Mouse (Mus musculus) urinary bladder, postnatal 25 days (tissue): ENCODE measurements at regions not wholly inside any gene's neighbourhood (a gene's known extent, or its start where the extent isn't known, plus 50 kb on each side); places are given as distances from the start of the nearest gene placed in this dataset.

Experiments
- DNase-seq: peaks from one replicate; pipeline ENCODE4 v3.0.0; 2022; ENCODE audit warnings: low spot score

DNA sequence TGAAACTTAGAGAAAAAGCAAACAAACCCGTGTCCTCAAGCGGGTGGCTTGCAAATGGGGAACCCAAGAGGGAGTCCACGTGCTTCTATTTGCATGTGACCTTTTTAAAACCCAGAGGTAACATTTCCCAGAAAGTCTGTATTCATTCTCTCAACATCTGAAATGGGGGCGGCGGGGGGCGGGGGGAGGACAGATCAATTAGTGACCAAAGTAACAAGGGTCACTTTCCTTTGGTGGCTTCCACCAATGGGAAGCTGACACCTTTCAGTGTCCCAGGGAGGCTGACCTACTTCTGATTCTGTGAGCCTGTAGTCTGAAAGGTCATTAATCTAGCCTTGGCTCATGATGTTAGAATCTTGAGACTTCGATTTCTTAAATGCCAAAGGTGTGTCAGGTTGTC is 236.0 kb downstream of the Gm11011 start:
- DNase-seq = no peak

DNA sequence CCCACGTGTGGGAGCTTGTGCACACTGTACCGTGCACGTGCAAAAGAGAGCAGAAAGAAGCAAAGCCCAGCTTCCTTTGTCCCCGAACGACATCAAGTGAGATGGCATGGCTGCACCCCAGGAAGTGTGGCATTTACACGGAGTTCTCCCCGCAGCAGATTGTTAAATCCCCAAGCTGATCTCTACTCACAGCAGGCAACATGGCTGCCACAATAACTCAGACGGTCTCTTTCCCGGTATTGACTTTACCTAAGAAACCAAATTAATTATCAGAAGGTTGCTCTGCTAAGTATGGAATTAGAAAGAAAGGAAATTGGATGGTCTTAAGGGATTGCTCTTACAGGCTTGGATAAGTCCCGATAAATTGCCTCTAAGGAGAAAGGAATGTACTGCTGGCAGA is 241.4 kb downstream of the Gm11011 start:
- DNase-seq = no peak

DNA sequence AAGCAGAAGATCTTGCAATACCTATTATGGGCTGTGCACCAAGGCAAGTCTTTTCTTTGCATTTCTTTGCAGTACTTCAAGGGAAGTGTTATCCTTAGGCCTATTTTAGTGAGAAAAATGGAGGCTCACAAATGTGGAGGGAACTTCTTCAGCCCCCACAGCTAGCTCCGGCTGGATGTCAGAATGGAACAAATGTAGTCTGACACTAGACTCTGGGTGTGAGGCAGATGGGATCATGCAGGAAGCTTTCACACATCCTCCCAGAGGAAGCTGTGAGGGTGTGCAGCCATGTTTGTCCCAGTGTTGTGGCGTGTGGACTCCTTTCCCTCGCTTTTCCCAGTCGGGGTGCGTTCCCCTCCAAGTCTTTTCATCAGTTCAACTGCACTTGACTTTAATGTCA is 268.0 kb downstream of the Gm11011 start:
- no peak for DNase-seq

DNA sequence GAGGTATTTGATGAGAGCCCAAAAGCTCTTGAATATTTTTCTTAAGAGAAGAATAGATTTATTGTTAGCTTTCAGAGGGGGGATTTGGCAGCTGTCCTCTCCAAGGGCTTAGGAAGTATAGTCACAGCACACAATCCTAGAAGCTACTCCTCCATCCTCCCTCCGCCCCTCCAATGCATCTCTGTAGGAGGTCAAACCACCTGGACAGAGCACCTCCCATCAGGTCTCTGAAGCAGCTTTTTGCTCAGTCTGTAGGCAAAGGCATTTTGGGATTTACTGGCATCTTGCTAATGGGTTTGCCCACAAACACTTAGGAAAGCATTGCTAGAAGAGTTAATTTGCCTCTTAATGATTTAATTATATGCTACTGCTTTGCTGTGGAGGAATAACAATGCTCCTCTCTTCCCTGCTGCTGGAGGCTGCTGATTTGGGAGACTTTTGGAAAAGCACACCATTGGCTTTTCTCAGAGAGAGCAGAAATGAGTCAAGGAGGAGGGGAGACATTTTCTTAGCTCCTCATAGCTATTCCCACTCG is 273.1 kb downstream of the Gm11011 start:
- no peak for DNase-seq

DNA sequence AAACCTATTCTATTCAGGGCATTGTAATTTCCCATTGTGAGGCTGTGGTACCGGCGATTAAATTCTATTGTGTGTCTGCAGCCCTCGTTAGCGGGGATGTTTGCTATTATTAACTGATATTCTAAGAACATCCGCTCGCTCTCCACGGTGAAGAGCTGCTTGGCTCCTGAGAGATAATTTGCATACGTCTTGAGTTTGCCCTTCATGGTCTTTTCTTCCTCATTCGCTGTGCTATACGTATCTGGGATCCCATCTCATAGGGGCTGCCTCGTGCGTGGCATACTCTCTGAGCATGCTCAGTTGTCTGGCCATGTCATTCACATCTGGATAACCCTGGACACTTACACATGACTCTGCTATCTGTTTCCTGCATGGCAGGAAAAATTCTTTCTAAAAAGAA is 275.7 kb downstream of the Gm11011 start:
- no peak for DNase-seq

DNA sequence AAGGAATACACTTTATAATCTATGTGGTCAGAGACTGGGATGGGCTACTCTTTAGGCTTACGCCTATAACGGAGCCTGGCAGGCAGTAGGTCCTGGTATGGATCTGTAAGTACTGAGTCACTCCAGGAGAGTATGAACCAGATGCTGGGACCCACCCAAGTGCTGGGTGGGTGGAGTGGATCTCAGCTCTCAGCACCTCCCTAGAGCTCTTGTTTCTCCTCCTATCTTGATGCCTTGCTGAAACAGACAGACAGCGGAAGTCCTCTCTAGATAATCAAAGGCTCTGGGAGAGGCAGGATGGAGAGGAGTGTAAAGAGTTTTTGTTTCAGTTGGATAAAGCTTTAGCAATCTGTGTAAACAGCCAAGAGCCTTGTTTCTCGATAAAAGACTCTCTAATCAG is 276.2 kb downstream of the Gm11011 start:
- DNase-seq = no peak

DNA sequence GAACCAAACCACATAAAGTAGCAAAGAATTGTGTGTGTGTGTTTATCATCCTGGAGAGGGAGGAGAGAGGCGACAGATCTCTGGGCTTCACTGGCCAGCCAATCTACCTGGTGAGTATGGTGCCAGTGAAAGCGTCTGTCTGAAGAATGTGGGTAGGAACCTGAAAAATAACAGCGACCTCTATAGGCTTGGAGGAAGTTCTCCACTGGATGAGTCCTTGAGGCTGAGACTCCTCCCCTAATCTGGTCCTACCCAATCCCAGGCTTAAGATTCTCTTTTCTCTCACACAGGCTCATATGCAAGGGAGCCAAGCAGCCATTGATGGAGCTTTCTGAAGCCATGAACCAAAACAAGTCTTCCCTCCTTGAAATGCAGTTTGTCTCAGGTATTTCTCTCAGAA is 283.2 kb downstream of the Gm11011 start:
- no peak for DNase-seq

DNA sequence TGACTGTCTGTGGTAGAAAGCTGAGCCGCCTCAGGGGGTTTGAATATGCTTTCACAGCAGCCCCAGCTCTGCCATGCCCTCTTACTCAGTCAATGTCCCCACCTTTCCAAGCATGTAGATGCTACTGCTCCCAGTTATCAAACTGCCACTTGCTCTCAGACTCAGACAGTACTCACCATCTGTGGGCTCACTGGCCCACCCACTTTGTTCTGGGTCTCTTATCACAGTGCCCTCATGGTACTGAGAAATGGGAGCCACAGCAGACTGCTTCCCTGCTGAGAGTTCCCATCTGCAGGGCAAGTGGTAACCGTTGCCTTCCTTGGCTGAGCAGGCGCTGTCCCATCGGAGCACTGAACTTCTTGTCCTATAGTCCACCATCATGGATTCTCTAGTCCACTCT is 286.6 kb downstream of the Gm11011 start:
- no peak for DNase-seq

DNA sequence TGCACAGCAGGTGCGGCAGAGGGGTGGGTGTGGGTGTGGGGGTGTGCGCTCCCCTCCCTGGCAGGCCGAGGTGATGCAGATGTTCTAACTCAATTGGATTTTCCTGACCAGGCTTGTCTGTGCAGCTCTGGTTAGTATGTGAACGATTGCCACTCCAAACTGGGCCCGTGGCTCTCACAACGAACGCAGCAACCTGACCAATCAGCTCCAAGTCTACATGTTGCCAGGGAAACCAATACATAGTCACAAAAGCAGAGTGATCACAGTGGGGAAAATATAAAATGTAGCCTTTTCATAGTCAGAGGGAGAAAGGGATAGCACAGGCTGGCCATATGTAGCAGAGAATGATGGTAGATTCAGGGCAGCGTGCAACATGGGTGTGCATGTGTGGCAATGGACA is 287.1 kb downstream of the Gm11011 start:
- DNase-seq = no peak

DNA sequence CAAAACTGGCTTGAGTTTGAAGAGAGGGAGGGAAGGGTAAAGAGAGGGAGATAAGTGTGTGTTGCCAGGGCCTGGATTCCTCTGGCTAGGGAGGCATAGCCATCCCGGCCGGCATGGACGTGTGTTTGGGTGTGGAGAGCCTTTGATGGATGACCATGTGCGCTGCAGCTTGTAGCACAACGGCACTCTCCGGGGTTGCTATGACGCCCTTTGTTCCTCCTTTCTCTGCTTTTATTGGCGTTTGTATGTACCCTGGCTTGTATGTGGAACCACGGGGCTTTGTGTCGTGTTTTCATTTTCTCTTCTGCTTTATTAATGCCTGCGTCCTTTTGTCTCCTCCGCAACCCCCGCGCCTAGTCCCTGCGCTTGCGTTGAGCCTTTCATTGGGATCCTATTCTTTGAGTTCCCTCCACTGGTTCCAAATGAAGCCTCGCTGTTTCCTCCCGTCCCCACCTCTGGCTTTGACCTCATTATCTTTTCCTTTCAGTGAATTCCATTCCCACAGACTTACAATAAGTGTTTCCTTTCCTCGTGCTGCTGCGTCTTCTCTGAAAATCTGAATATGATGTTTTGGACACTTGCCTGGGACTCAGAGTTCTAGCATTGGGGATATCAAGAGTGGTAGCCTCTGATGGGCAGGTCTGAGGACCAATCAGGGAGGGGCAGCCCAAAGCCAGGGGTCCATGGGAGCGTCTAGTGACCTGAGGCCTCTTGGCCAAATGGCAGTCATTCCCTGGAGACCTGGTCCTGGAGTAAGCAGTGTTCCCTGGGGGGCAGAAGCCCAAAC is 289.5 kb downstream of the Gm11011 start:
- DNase-seq = no peak

DNA sequence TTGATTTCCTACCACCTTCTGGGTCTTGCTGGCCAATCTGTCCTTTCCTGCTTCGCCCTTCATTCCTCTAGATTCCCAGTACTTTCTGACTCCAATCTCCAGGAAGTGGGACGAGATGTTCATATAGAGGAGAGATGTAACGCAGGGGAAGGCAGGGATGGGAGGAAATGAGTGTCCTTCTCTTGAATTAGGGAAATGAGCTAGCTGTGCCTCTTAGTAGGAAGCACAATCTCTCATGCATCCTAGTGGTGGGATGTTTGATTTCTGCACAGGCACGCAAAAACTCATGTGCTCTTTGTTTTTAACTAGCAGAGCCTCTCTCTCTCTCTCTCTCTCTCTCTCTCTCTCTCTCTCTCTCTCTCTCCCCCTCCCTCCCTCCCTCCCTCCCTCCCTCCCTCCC is 290.3 kb downstream of the Gm11011 start:
- no peak for DNase-seq

DNA sequence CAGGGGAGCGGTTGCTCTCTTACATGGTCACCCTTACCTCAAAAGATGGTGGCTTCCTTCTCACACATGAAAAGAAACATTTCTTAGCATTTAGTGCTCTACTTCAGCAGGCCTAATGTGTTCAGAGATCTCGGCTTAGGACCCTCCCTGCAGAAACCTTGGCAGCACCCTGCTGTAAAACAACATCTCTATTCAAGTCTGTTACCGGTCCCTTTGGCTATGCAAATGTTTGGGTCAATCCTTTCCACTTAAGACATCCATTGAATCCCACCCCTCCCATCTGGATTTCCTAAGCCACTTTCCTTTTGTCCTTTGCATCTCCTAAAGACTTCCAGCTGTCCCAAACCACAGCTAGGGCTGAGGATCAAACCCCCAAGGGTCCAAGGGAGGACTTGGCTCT is 294.2 kb downstream of the Gm11011 start:
- DNase-seq = no peak

DNA sequence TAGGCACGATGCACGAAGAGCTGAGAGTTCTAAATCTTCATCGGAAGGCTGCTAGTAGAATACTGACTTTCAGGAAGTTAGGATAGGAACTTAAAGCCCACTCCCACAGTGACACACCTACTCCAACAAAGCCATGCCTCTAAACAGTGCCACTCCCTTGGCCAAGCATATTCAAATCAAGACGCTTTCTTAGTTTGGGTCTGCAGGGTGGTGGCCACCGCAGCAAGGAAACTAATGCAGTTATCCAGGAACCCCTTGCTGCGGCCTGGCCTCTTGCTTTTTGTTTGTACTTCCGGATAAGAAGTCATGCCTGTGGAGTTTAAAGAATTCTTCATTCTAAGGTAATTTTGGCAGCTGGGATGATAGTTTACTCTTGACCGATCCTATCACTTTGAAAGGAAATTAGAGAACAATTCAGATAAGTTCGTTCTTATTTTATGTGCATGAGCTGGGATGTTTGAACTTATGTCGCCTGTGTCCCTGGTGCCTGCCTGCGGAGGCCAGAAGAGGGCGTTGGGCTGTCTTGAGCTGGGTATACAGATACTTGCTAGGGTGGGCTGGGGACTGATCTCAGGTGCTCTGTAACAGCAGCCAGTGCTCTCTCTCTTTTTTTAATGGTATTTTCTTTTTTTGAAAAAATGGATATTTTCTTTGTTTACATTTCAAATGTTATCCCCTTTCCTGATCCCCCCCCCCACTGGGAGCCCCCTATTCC is 298.5 kb downstream of the Gm11011 start:
- DNase-seq = no peak

DNA sequence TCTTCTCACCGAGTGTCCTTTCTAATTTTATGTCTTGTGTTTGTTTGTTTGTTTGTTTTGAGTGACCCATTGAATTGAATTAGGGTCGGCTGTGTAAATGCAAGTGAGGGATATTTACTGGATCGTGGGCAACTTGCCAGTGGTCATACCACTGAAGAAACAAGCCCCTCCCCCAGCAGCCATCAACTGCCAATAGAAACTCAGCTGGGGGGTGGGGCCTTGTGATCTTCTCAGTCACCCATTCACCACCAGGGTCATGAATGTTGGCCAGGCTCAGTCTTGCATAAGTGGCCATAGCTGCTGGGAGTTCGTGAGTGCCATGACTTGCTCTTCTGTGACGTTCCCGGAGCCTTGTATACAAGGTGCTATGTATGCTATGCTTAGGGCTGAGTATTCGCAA is 300.8 kb downstream of the Gm11011 start:
- no peak for DNase-seq

DNA sequence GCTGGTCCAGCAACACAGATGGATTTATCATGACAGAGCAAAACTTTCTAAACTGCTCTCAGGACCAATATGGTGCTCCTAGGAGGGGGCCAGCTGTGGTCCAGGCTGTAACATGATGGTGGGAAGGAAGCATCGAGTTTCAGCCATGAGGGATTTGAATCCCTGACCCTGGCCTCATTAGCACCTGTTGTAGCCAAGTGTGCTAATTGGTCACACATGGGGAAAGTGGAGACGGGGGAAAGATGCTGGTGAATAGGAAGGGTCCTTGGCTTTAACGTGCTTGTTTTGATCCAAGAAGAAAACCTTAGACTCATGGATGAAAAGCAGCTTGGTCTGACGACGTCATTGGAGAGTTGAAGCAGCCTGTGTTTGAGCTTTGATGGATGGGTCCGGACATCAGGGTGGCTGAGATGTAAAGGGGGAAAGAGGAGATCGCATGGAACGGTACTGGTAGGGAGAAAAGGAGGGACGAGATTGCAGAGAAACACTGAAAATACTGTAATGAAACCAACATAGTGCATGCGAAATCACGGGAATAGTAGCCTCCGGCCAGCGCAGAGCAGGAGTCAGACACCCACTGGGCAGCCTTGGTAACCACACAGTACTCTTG is 304.9 kb downstream of the Gm11011 start:
- no peak for DNase-seq

DNA sequence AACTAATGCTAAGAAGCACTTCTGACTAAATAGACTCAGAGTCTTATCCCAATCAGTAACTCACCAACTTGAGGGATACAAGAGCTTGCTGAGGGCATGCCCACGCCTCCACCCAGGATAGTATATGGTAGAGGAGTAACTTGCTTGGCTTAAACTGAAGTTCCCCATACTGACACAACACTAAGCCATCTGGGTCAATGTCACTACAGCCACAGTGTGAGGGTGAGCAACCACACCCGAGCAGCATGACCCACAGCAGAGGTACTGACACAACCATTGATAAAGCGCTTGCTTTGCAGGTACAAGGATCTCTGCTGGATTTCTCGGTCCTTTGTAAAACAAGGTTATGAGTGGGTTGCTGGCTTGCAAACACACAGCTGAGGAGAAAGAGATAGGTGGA is 312.2 kb downstream of the Gm11011 start:
- DNase-seq = no peak

DNA sequence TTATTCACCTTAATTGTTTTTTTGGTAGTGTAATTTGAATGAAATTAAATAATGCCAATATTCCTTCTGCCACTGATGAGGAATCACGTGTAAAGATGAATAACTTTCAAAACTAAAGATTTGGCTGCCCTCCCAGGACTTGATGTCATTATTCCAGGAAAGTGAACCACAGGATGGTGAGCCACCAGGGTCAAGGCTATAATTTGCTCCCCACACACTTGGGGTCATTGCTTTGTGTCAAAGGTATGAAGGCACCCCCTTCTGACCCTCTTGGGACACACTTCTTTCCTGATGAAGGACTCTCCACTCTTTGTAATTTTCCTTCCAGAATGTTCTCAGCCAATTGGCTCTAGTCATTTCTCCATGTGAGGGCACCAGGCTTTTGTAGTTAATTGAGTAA is 313.4 kb downstream of the Gm11011 start:
- no peak for DNase-seq

DNA sequence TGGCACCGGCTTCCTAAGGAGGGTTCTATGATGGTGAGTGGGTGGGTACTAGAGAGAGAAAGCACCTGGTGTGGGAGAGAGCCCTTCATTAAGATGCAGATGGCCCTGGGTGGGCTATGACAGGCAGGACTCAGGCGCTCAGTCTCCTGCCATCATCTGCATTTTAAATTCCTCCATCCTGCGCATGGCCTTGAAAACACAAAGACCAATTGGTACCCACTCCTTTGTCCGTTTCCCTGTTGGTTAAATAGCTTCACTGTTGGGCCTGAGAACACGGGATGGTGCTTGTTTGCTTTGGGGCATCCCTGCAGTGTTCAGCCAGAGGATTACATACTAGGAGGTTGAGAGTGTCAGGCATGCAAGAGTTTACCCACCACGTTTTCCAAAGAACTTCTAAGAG is 314.9 kb downstream of the Gm11011 start:
- DNase-seq = no peak

DNA sequence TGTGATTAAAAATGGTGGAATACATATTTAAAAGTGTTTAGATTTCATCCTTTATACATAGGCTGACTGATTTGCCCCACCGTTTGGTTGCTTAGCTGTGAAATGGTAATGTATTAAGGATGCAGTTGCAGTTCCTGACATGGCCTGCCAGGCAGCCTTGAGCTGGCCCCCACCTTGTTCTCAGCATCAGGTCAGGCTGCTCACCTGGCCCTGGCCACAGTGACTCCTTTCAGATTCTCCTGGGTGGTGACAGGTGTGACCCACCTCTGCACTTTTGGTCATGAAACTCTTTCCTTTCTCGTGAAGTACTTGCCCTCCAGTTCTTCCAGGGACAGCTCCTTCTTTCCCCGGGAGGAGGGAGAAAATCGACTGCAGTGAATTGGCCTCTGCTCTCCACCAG is 315.5 kb downstream of the Gm11011 start:
- DNase-seq = no peak

DNA sequence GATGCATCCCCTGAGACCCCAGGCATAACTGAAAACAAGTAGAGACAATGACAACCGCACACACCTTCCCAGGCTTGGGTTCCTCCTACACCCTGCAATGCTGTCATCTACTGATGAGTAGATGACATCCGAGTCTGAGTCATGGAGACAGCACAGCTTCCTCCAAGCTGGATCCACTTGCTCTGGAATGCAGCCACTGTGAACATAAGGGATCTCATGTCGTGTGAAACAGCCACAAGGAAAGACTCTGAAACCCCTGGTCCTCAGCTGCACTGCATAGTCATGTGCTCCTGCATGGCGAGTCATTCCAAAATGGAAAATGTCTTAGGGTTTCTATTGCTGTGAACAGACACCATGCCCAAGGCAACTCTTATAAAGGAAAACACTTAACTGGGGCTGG is 305.2 kb upstream of the Zfp64 start:
- no peak for DNase-seq

DNA sequence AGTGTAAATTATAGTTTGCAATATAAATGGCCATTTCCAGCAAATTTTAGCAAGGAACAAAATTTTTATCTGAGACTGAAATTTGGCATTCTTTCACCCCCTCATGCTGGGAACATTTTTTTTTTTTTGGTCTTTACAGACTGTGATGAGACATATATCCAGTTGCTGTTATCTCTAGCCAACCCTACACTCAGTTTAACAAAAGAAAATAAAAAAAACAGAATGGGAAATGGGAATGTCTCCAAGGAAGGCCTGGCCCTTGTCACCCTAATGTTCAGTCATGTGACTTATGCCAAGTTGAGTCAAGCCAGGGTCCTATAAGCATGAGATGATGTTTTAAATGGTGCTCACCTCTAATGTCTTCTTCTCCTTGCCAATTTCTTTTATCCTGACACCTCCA is 289.2 kb upstream of the Zfp64 start:
- DNase-seq = no peak

DNA sequence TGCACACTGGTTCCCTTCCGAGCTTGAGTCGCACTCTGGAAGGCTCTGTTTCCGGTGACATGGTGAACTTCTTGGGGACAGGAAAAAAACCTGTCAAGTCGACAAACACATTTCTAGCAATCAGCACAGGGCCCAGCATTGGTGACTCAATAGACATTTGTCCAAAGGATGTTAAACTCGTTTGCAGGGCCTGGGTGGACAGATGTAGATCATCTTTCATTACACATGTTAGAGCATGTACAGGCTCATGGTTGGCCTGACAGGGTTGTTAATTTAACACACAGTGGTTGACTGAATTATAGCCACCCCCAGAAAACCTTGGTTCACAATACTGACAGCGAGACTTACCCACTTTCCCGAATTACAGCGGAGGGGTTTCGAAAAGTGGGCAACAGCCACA is 288.6 kb upstream of the Zfp64 start:
- no peak for DNase-seq

DNA sequence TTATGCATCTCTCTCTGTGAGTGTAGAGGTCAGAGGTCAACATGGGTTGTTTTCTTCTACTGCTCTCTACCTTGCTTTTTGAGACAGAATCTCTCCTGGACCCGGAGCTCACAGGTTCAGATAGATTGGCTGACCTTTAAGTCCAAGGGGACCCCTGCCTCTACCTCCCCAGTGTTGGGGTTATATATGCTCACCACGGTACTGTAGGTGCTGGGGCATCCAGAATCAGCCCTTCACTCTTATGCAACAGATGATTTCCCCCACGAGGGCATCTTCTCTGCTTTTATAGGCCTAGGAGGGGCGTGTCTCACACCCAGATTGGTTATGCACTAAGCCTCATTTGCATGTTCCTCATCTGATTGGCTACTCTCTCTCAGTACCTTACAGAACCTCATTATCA is 282.5 kb upstream of the Zfp64 start:
- DNase-seq = no peak
